Mouse (Mus musculus): Measurements from ENCODE around the gene Rims1.

- TF ChIP-seq CTCF (IDR thresholded peaks at IDR 0.05; ENCODE audit: control insufficient read depth, insufficient read depth, insufficient read length), result no peak
- no peak for TF ChIP-seq FOSL1 (IDR thresholded peaks at IDR 0.05; ENCODE audit: insufficient read depth, low read length, poor library complexity, severe bottlenecking)
- TF ChIP-seq USF1 (IDR thresholded peaks at IDR 0.05; ENCODE audit: low read depth), result no peak
- TF ChIP-seq MAX (IDR thresholded peaks at IDR 0.05), result no peak
- TF ChIP-seq MYOD1 (IDR thresholded peaks at IDR 0.05; ENCODE audit: control insufficient read depth, insufficient read length, low read depth), result no peak
- TF ChIP-seq CEBPB (IDR thresholded peaks at IDR 0.05; ENCODE audit: low read depth), result no peak
Observed at GRCm38 (mm10) chr1:22265528-22265927, 540.3 kb downstream of the Rims1 start.

Data from C2C12 (cell line).